Mouse (Mus musculus): ENCODE results near the gene Atg2b. TPM values are rescaled to one million over a fixed set of nuclear protein-coding genes. Genes with fewer than 3 reads are reported as not detected.

Gene Atg2b
- polyA plus RNA-seq, 1 experiment from 2014 or later = 6.4 TPM

GRCm38 (mm10) chr12:105580490-105580889 is 104.5 kb downstream of the Atg2b start:
- no peak for ATAC-seq
- Histone ChIP-seq H3K4me1 (ENCODE audit: insufficient read depth, low read depth, low read length) (peaks cover 9% of the 10 kb centered on the region; the same call in 1 of the 2 replicates), H3K9me3 (ENCODE audit: low read length) (no peaks in the 10 kb centered on the region), H3K27ac (ENCODE audit: low read length) (no peak overlapping the region), H3K27me3 (replicated peaks; ENCODE audit: insufficient read depth, low read length) (no peaks in the 10 kb centered on the region), H3K4me2 (replicated peaks; ENCODE audit: low read depth, low read length) (no peak overlapping the region), H3K4me3 (ENCODE audit: low read depth, low read length) (no peak overlapping the region), H3K9ac (replicated peaks; ENCODE audit: low read depth) (no peak overlapping the region), H3K36me3 (ENCODE audit: insufficient read depth, low read length) (no peaks in the 10 kb centered on the region; the same call in 1 of the 2 replicates)
- TF ChIP-seq EP300 (IDR thresholded peaks at IDR 0.05) (no peak), CTCF (IDR thresholded peaks at IDR 0.05) (no peak)
- no peak for DNase-seq (ENCODE audit: low spot score)
- WGBS = 65% methylated on average over 17 of the region's 17 CpGs

DNA sequence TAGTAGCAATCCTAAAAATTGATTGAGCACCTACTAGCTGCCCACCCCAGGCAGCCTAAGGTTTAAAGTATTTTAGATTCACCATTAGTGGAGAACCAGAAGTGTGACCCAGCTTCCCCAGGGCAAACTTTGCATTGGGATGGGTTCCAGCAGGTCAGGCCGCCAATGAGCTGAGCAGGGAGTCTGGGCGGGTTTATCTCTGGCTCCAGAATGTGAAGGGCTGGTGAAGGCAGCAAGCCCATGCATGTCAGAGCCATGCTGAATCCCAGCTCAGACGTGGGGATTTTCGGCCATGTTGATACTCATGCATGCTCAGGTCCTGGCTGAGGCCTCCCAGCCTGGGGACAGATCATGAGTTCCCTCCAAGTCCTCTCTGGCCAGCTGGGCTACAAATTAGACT is 110.7 kb downstream of the Atg2b start:
- Histone ChIP-seq H3K9ac (replicated peaks; ENCODE audit: low read depth) (no peak overlapping the region), H3K27ac (ENCODE audit: low read length) (no peak overlapping the region), H3K4me1 (ENCODE audit: insufficient read depth, low read depth, low read length) (no peaks in the 10 kb centered on the region), H3K4me3 (ENCODE audit: low read depth, low read length) (no peak overlapping the region), H3K4me2 (replicated peaks; ENCODE audit: low read depth, low read length) (no peak overlapping the region), H3K9me3 (ENCODE audit: low read length) (no peaks in the 10 kb centered on the region), H3K27me3 (replicated peaks; ENCODE audit: insufficient read depth, low read length) (no peaks in the 10 kb centered on the region), H3K36me3 (ENCODE audit: insufficient read depth, low read length) (no peaks in the 10 kb centered on the region)
- ATAC-seq = no peak
- 85% methylated on average over 4 of the region's 4 CpGs for WGBS
- no peak for DNase-seq (ENCODE audit: low spot score)
- no peak for TF ChIP-seq CTCF (IDR thresholded peaks at IDR 0.05)
- TF ChIP-seq EP300 (IDR thresholded peaks at IDR 0.05) = no peak

- no peak overlapping the region for H3K27ac ChIP-seq (ENCODE audit: low read length)
- H3K4me3 ChIP-seq (ENCODE audit: low read depth, low read length) = no peak overlapping the region
- H3K9me3 ChIP-seq (ENCODE audit: low read length) = no peaks in the 10 kb centered on the region
- H3K36me3 ChIP-seq (ENCODE audit: insufficient read depth, low read length) = no peaks in the 10 kb centered on the region
- TF ChIP-seq EP300 (IDR thresholded peaks at IDR 0.05) (no peak), CTCF (IDR thresholded peaks at IDR 0.05) (no peak)
- DNase-seq (ENCODE audit: low spot score) (no peak), ATAC-seq (no peak)
- no peaks in the 10 kb centered on the region for H3K4me1 ChIP-seq (ENCODE audit: insufficient read depth, low read depth, low read length)
- 82% methylated on average over 2 of the region's 2 CpGs for WGBS
- no peak overlapping the region for H3K9ac ChIP-seq (replicated peaks; ENCODE audit: low read depth)
- no peak overlapping the region for H3K4me2 ChIP-seq (replicated peaks; ENCODE audit: low read depth, low read length)
- no peaks in the 10 kb centered on the region for H3K27me3 ChIP-seq (replicated peaks; ENCODE audit: insufficient read depth, low read length)
These were observed 112.4 kb downstream of the Atg2b start for GRCm38 (mm10) chr12:105572622-105573021.

DNA sequence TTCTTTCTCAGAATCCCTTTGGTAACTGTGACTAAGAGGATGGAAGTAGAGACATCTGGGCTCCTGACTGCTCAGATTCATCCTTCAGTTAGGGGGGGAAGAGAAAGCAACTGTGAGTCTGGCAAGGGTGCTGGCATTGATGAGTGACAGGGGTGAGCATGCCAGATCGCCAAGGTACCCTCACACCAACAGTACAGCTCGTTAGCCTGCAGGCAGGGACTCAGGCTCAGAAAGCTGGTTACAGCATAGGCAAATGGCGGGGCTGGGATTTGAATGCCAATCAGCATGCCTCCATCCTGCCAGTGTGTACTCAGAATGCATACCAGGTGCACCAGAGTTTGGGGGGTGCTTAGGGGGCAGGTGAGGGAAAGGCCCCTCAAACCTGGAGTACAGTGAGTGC is 113.1 kb downstream of the Atg2b start:
- no peaks in the 10 kb centered on the region for H3K4me1 ChIP-seq (ENCODE audit: insufficient read depth, low read depth, low read length)
- no peak overlapping the region for H3K9ac ChIP-seq (replicated peaks; ENCODE audit: low read depth)
- no peak overlapping the region for H3K27ac ChIP-seq (ENCODE audit: low read length)
- no peak for ATAC-seq
- 84% methylated on average over 3 of the region's 3 CpGs for WGBS
- H3K9me3 ChIP-seq (ENCODE audit: low read length) = no peaks in the 10 kb centered on the region
- TF ChIP-seq CTCF (IDR thresholded peaks at IDR 0.05) (no peak), EP300 (IDR thresholded peaks at IDR 0.05) (no peak)
- no peaks in the 10 kb centered on the region for H3K27me3 ChIP-seq (replicated peaks; ENCODE audit: insufficient read depth, low read length)
- no peak overlapping the region for H3K4me2 ChIP-seq (replicated peaks; ENCODE audit: low read depth, low read length)
- no peak overlapping the region for H3K4me3 ChIP-seq (ENCODE audit: low read depth, low read length)
- no peak for DNase-seq (ENCODE audit: low spot score)
- H3K36me3 ChIP-seq (ENCODE audit: insufficient read depth, low read length) = no peaks in the 10 kb centered on the region

Other genes starting within 250 kb of the Atg2b start
- 0.54 and 0.67 TPM in 2 replicates for gene D430019H16Rik, start 231.4 kb downstream of the Atg2b start, polyA plus RNA-seq (2015; fragmentation: Nextera tagmentation; extraction: Ambion mirVana)
- 2.1 and 2.5 TPM in 2 replicates for gene Bdkrb2, start 122.0 kb downstream of the Atg2b start, polyA plus RNA-seq (2015; fragmentation: Nextera tagmentation; extraction: Ambion mirVana)
- gene Bdkrb1, start 82.1 kb downstream of the Atg2b start, polyA plus RNA-seq (2015; fragmentation: Nextera tagmentation; extraction: Ambion mirVana) = 0.26 and 0.37 TPM in 2 replicates
- 26.5 and 27.7 TPM in 2 replicates for gene Gskip, start 382 bp downstream of the Atg2b start, polyA plus RNA-seq (2015; fragmentation: Nextera tagmentation; extraction: Ambion mirVana)
- 3.2 and 5.1 TPM in 2 replicates for gene Ak7, start 20.8 kb upstream of the Atg2b start, polyA plus RNA-seq (2015; fragmentation: Nextera tagmentation; extraction: Ambion mirVana)
- gene Papola, start 99.5 kb upstream of the Atg2b start, polyA plus RNA-seq (2015; fragmentation: Nextera tagmentation; extraction: Ambion mirVana) = 102 and 116 TPM in 2 replicates